Mouse (Mus musculus) forelimb bud, embryonic 11.5 days (tissue): ENCODE measurements around the gene Smarcad1.

Experiments used
- DNase-seq: peaks from one replicate; pipeline ENCODE4 v3.0.0-alpha.2; 2012; ENCODE audit warnings: low read depth, low spot score

The Smarcad1 gene

DNA sequence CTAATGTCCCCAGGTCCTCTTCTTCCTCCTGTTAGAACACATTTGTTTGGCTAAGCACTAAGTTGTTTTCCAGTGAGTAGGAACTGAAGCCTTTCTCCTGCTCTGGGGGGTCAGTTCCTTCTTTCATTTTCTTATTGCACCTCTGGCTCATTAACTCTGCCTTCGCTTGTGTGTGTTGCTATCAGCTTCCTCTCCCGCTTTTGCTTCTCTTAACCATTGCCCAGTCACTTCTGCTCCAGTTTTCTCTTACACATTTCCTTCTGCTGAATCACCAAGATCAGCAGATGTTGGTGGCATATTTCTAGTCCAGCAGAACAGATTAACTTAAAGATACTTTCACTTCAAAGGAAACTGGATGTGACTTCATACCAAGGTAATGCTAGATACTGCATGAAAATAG is 72.5 kb downstream of the Smarcad1 start:
- DNase-seq, result no peak

DNA sequence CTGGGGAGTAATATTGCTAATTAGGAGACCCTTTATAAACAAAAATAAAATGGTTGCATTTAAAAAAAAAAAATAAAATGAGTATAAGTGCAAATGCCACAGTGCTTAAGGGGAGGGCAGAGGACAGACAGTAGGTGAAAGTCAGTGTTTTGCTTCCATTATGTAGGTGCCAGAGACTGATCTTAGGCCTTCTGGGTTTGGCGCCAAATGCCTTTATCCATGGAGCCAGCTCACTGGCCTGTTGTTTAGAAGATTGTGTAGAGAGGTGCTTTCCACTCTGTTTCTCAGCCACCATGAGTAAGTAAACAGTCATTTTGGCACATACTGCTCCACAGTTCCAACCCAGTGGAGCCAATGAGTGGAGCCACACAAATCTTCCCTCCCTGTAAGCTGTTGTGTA is 75.2 kb downstream of the Smarcad1 start:
- no peak for DNase-seq

DNA sequence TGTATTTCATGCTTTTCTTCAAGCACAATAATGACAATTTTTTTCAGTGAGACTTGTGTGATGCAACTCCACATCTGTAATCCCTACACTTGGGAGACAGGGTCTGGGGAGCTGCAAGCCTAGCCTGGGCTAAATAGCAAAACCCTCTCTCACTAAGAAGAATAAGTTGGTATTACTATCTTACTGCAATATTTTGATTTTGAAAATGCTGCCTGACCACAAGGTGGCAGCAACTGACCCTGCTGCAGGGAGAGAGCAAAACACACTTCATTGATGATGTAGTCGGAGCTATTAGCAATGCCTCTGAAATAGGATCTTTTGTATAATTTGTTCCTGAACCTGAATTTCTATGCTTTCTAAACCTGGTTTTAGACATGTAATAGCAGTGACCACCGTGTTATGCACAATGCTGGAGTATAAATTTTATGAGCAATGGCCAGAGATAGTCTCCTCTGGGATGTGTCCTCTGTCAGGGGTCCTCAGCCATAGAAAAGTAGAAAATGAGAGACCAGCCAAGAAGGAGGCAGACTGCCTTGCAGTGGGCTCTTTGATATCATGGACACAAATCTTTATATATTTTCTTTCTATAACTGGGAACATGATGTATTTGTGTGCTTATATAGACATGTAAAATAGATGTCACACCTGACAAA is 83.8 kb downstream of the Smarcad1 start:
- peak; percentile 53 for DNase-seq

DNA sequence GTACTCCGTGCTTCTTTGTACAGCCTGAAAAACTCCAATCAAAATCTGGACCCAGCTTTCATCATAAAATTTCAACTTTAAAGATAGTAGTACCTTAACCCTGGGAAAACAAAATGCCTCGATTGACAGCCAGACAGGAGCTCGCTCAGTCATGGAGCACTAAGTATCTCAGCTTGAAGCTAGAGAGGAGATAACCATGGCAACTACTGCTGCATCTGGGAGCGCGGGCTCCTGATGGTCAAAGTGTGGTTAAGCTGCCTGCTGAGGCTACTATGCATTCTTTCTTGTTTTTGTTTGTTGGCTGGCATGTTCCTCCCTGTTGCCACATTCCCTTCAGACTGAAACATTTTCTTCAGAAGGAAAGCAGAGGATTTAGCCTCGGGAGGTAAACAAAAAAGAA is 90.0 kb downstream of the Smarcad1 start:
- no peak for DNase-seq

DNA sequence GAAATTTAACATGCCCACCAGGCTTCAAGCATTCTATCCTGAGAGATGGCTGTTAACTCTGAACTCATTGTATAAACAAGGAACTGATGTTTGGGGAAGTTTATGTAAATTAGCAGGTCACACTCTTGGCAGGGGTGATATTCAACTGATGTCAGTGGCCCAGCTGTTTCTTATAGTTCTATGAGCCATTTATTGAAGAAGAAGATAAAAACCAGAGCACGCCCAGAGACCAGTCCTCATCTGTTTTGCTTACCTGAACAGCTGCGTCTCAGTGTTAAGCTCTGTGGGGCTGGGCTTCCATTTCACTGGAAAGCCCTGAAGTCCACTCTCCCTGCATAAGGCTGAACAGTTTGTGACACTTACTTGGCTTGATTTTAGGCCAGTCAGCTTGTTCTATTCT is 95.4 kb downstream of the Smarcad1 start:
- DNase-seq, result no peak

DNA sequence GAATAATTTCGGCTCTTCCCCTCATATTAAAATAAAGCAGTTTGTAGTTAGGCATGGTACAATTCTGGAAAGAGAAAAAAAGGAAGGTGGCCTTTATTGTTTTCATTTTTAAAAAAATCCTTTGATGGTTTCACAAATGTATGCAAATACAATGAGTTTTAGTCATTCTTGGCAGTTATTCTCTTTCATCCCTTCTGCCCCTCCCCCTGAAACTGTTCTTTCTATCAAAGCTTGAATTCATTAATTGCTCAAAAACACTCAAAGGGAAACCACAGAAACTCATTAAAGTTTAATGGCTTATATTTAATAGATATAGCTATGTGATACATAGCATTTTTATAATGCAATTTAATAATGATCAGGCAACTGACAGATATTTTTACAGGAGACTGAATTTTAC is 95.9 kb downstream of the Smarcad1 start:
- no peak for DNase-seq

DNA sequence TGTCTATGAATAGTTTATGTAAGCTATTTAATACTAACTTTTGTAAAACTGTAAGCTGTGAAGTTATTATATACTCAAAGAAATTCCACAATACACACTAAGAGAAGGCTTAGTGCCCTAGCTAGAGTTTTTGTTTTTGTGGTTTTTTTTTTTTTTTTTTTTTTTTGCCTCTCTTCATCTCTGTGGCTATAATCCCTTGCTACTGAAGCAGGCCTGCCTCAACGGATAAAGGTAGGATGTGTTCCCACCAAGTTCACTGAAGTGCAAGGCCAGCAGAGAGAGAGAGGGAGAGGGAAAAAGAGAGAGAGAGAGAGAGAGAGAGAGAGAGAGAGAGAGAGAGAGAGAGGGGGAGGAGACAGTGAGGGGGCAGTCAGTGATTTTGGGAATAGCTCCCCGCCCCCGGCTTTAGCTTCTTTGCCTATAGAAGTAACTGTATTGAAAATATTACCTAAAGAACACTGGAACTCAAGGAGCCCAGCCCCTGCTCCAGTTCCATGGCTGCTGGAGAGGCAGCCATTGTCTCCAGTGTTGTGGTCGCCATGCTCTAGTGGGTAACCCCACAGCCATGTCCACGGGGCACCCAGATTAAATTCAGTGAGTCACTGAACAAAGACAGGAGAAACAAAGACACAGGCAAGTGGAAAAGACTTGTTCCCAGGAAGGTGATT is 97.8 kb downstream of the Smarcad1 start:
- DNase-seq, result no peak

DNA sequence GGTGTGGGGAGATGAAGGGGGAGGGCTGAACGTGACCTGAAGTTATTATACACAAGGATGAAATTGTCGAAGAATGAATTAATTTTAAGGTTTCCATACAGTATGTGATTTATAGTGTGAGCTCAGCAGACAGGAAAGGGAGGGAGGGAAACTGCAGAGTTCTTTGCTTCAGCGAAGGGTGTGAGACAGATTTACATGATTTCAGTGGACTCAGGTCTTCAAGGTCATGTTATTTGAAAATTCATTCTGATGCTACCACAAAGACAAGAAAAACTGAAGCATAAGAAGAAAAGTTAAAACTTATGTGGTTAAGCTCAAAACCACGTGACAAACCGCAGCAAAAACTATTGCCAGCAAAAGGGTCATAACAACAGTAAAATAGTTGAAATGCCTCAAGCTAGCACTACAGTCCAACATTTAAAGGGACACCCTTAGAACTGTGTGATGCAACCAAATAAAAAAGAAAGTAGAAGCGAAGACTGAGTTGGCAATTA is 98.4 kb downstream of the Smarcad1 start:
- DNase-seq, result no peak

DNA sequence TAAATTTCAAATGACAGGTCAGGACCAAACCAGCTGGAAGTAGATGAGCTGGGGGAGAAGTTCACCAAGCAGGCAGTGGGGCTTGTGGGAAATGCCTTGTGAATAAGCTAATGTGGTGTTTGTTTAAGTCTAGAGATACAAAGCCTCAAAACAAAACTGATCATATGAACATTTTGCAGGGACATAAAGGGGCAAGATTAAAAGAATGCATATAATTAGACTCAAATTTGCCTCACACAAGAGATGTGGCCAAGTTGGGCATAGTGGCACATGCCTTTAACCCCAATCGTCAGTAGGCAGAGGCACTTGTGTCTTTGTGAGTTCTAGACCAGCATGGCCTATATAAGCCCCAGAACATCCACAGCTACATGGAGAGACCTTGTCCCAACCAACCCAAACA is 99.9 kb downstream of the Smarcad1 start:
- DNase-seq, result no peak

DNA sequence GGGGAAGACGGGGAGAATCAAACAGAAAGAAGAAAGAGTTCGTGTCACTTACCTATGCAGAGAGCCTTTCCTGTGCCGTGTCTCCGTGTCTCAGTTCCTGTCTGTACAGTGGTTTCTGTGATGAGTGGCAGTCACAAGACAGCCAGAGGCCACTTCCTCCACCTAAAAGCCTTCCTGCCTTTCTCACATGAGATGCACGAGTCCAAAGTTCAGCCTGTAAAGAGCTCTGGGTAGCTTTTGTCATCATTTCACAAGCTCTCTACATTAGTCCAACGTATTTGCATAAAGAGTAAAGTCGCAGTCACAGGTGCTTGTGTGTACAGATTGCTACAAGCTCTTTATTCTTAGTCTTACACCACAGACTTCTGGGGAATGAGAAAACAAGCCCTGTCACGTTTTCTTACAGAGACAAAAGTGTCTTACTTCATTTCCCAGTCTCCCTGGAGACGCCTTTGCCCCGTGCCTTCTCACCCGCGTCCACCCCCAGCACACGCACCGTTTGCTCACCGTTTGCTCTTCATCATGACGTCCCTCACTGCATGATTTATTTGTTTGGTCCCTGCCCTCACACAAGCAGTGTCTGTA is 102.3 kb downstream of the Smarcad1 start, which contains the start of gene Hpgds:
TSS of gene Hpgds (minus strand) at position 288 of the 585 bp plus-strand sequence.
- no peak for DNase-seq

DNA sequence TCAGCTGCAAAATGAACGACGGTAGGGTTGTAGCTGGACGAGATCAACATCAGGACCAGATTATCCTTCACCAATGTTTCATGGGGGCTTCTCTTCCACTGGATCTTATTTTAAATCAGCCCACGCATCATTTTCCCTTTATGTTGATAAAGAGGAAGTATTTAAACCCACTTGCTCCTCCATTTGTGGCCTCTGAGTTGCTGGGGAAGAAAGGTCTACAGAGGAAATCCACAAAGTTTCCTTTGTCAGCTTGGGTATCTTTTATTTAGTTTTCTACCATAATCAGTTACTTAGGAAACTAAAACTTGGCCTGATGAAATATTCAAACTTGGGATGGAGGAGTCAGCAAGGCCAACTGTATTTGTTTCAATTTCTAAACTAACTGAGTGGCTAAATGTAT is 104.0 kb downstream of the Smarcad1 start:
- no peak for DNase-seq

DNA sequence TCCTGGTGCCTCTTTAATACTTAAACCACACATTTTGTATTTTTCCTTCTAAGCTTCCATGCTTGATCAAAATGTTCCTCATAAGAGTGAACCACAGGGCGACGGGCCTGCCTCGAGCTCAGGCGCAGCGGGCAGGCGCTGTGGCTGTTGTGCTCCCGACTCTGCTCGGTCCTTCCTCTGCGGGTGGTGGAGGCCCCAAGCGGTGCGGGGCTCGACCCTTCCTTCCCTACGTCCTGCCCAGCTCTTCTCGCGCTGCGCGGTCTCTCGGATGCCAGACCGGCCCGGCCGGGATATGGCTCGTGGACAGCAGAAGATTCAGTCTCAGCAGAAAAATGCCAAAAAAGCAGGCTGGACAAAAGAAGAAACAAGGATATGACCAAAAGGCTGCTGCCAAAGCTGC is 108.3 kb downstream of the Smarcad1 start:
- DNase-seq, result no peak

DNA sequence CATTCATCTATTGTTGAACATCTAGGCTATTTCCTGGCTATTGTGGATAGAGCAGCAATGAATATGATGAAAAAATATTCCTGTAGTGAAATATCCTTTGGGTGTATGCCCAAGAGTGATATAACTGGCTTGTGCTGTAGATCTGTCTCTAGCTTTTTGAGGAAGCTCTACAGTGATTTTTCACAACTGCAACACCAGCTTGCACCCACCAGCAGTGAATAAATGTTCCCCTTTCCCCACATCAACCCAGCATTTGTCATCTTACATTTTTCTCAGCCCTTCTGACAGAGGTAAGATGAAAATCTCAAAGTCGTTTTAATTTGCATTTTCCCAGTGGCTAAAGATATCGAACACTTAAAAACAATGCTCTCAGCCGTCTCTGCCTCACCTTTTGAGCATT is 111.2 kb downstream of the Smarcad1 start:
- DNase-seq, result no peak

DNA sequence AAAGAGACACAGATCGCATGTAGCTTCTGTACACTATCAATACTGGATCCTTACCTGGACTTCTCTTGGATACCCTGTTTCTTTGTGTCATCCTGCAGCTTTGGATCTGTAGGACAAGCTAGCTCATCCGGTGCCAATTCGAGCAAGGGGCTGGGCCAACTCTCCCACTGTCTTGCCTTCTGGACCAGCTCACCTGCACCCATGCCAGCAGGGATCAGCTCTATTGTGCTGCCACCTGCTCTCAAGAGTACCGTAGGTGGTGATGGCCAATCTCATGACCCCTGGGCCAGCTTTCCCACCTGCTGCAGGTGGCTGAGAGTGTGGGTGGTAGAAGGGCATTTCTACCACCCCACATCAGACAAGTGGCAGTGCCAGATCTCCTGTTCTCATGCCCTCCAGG is 114.7 kb downstream of the Smarcad1 start:
- DNase-seq, result no peak

DNA sequence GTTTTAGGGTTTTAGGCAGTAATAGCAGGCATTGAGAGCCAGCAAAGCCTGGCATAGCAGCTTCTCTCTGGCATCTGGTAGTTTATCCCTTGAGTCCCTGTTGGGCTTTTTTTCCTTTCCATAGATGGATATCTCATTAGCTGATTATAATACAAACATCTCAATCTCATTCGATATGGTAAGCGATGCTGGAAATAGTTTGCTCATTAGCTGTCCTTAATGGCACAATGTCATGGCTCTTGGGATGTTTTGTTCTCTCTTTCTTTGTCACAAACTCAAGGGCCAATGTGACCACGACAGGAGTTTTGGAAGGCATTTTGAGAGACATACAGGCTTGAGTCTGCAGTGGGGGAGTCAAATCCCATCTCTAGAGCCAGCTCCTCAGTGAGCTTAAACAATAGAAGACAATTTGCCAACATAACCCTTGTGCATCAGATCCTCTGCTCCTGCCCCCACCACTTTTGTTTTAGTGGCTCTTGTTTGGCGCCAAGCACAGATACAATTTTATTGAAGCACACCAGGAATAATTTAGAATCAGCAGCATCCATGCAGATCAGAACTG is 117.1 kb downstream of the Smarcad1 start:
- no peak for DNase-seq

DNA sequence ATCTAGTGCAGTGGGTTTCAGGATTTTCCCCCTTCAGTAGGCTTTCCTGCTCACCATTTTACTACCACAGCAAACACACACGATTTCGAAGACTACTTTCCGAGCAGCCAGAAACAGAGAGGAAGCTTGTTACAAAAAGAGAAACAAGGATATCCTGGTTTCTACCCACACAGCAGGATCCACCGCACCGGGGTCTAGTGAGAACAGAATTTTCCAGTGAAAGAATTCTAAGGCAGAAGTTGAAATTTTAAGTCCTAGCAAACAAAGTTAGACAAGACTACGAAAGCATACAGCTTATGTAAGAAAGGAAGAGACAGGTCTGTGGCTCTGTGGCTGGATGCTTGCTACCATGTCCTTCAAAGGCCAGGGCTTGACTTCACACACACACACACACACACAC is 121.8 kb downstream of the Smarcad1 start:
- DNase-seq, result no peak

DNA sequence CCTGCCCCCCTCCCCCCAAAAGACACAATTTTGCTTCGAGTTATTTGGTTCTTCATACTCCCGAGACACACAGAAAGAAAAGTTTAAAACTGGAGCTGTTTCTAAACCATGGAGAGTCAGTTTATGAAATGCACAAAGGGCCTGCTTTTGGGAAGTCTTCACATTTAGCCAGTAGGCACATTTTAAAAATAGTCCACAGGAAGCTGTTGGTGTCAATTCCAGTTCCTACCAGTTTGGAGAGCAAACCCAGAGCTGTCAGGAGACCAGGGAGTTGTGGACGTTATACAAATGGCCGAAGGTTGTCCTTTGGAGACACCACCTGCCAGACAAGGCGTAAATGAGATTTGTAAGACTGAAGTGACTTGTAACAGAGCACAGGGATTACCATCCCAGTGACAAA is 122.6 kb downstream of the Smarcad1 start:
- no peak for DNase-seq
